Mouse (Mus musculus) fibroblast of lung, adult 2 months (primary cell): ENCODE results near the gene Bcat2.
"Not testable (repeated sequence)": the region's sequence is repeated elsewhere in the genome, so short reads cannot be mapped to it uniquely, and the experiment has no call there.

Experiments
- DNase-seq: peaks from one replicate; pipeline ENCODE4 v3.0.0-alpha.2; 2011; ENCODE audit warnings: low read depth

Bcat2 gene

GRCm38 (mm10) chr7:45570103-45570741 lies at the start of gene Bcat2:
TSS of gene Bcat2 (plus strand) at chr7:45570153.
- no peak for DNase-seq

- no peak for DNase-seq
These were observed 49.3 kb upstream of the Bcat2 start for GRCm38 (mm10) chr7:45520605-45521004.

- no peak for DNase-seq
These were observed 48.2 kb upstream of the Bcat2 start for GRCm38 (mm10) chr7:45521728-45522184.

GRCm38 (mm10) chr7:45522194-45522752 lies 47.7 kb upstream of the Bcat2 start:
- no peak for DNase-seq

- DNase-seq: no peak
These were observed 46.8 kb upstream of the Bcat2 start for GRCm38 (mm10) chr7:45522957-45523676.

GRCm38 (mm10) chr7:45523678-45524170 lies 46.2 kb upstream of the Bcat2 start:
- no peak for DNase-seq

GRCm38 (mm10) chr7:45524841-45525621 lies 44.9 kb upstream of the Bcat2 start:
- no peak for DNase-seq

GRCm38 (mm10) chr7:45525809-45526473 lies 44.0 kb upstream of the Bcat2 start, which contains the start of the genes Ppp1r15a and Plekha4:
TSS of gene Ppp1r15a (minus strand) at chr7:45526268.
TSS of gene Plekha4 (plus strand) at chr7:45526330.
- peak; percentile 97 for DNase-seq

GRCm38 (mm10) chr7:45526474-45527120 lies 43.4 kb upstream of the Bcat2 start:
- no peak for DNase-seq

GRCm38 (mm10) chr7:45527169-45527568 lies 42.8 kb upstream of the Bcat2 start:
- DNase-seq: not testable (repeated sequence)

- no peak for DNase-seq
These were observed 40.5 kb upstream of the Bcat2 start for GRCm38 (mm10) chr7:45529461-45529860.

- DNase-seq: no peak
These were observed 39.3 kb upstream of the Bcat2 start for GRCm38 (mm10) chr7:45530643-45531042.

- DNase-seq: no peak
These were observed 34.3 kb upstream of the Bcat2 start for GRCm38 (mm10) chr7:45535676-45536075.

GRCm38 (mm10) chr7:45537602-45538001 lies 32.4 kb upstream of the Bcat2 start:
- DNase-seq: no peak

- peak; percentile 63 for DNase-seq
These were observed 31.6 kb upstream of the Bcat2 start for GRCm38 (mm10) chr7:45538163-45539041.

- DNase-seq: no peak
These were observed 30.9 kb upstream of the Bcat2 start for GRCm38 (mm10) chr7:45539095-45539494.

GRCm38 (mm10) chr7:45540213-45540612 lies 29.7 kb upstream of the Bcat2 start:
- no peak for DNase-seq

- no peak for DNase-seq
These were observed 25.4 kb upstream of the Bcat2 start for GRCm38 (mm10) chr7:45544525-45544924.

- no peak for DNase-seq
These were observed 20.1 kb upstream of the Bcat2 start for GRCm38 (mm10) chr7:45549641-45550436.
